Mouse (Mus musculus): ENCODE data around the gene Ing1. TPM values are rescaled to one million over a fixed set of nuclear protein-coding genes. Genes with fewer than 3 reads are reported as not detected.
"Not testable (repeated sequence)": the region's sequence is repeated elsewhere in the genome, so short reads cannot be mapped to it uniquely, and the experiment has no call there.

Ing1 gene
- total and polyA plus RNA-seq, 2 experiments from 2014 or later = 17.6 to 22.3 TPM

DNA sequence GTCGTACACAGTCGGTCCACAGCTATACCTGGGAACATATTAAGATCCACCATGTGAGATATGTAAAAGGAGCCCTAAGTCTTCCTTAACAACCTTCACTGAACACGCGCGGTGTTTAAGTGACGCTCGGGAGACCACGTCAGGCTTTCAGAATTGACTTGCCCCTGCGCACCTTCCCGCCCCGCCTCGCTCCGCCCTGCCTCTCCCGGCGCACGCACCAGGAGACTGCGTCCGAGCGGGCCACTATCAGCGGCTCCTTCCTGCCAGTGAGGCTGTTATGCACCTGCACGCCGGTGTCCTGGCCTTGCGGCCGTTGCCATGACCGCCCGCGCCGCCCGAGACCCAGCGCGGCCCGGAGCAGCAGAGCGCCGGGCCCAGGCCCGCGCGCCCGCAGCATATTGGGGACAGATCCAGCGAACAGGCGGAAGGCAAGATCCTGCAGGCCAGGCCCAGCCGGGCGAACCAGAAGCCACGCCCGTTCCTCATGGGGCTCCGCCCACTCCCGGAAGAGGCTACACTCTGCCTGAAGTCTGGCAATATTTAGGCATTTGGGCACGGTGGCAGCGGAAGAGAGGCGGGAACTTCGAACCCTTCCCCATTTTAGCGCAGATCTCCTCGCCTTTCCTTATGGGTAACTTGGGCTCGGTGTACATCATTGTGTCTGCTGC, 5.0 kb upstream of the Ing1 start, which contains the start of gene Cars2:
Gene Cars2 (minus strand): TSS at position 503 of the 668 bp plus-strand sequence.
- H3K9me3 ChIP-seq (replicated peaks; ENCODE audit: control insufficient read depth, low read length) = no peaks in the 10 kb centered on the region
- H3K27me3 ChIP-seq (ENCODE audit: control insufficient read depth, insufficient read depth, low read length) = no peaks in the 10 kb centered on the region
- under 1% methylated on average over 53 of the region's 53 CpGs for WGBS
- peak within 1 kb of the TSS; percentile 53 for H3K9ac ChIP-seq (replicated peaks; ENCODE audit: low read depth, low read length)
- no peak for TF ChIP-seq CTCF (IDR thresholded peaks at IDR 0.05; ENCODE audit: low read depth)
- TF ChIP-seq EP300 (IDR thresholded peaks at IDR 0.05; ENCODE audit: low read depth) = no peak
- DNase-seq (ENCODE audit: low spot score) = peak; percentile 78
- peaks cover 9% of the 10 kb centered on the region for H3K4me1 ChIP-seq (ENCODE audit: control insufficient read depth, insufficient read depth)
- peak within 1 kb of the TSS; percentile 67 for H3K4me2 ChIP-seq (ENCODE audit: low read depth, low read length)
- H3K4me3 ChIP-seq (ENCODE audit: low read depth, low read length) = peak within 1 kb of the TSS; percentile 68
- peak; percentile 70 for ATAC-seq (ENCODE audit: insufficient read depth, low read depth)
- peak within 1 kb of the TSS; percentile 71 for H3K27ac ChIP-seq (ENCODE audit: low read depth)
- H3K36me3 ChIP-seq (replicated peaks; ENCODE audit: control insufficient read depth, insufficient read depth, low read length) = peaks cover 12% of the 10 kb centered on the region

DNA sequence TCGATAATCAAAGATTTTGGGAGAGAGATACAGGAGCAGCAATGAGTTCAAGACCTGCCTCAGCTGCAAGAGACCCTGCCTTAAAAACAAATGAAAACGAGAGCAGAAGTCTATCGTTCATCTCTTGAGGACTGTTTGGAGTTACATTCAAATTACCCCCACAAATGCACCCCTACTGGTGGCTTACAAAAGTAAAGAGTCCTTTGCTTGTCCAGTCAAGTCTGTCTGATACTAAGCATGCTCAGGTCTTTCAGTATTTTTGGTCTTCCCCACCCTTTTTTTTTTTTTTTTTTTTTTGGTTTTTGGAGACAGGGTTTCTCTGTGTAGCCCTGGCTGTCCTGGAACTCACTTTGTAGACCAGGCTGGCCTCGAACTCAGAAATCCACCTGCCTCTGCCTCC, 3.9 kb upstream of the Ing1 start:
- H3K4me2 ChIP-seq (ENCODE audit: low read depth, low read length); DNase-seq (ENCODE audit: low spot score); H3K27ac ChIP-seq (ENCODE audit: low read depth); H3K4me3 ChIP-seq (ENCODE audit: low read depth, low read length); H3K4me1 ChIP-seq (ENCODE audit: control insufficient read depth, insufficient read depth); H3K36me3 ChIP-seq (replicated peaks; ENCODE audit: control insufficient read depth, insufficient read depth, low read length); ATAC-seq (ENCODE audit: insufficient read depth, low read depth); H3K9me3 ChIP-seq (replicated peaks; ENCODE audit: control insufficient read depth, low read length); H3K27me3 ChIP-seq (ENCODE audit: control insufficient read depth, insufficient read depth, low read length); H3K9ac ChIP-seq (replicated peaks; ENCODE audit: low read depth, low read length): not testable (repeated sequence)
- WGBS = 69% methylated on average over 3 of the region's 4 CpGs

DNA sequence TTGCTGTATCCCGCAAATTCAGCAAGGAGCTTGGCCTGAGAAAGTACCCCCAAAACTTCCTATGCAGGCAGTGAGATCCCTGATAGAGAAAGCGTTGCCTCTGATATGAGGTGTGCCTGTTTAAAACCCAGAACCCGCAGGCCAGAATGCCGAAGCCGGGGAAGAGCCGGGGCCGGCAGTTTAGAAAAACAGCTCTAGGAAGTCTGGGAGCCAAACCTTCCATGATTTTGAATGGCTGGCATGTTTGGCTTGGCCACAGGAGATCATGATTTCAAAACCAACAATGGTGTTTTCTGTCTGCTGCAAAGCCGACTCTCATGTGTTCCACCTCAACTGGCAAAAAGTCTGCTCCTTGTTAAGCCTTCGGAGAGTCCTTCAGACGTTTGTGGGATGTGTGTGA, 3.0 kb upstream of the Ing1 start:
- TF ChIP-seq CTCF (IDR thresholded peaks at IDR 0.05; ENCODE audit: low read depth) = no peak
- no peak for TF ChIP-seq EP300 (IDR thresholded peaks at IDR 0.05; ENCODE audit: low read depth)

DNA sequence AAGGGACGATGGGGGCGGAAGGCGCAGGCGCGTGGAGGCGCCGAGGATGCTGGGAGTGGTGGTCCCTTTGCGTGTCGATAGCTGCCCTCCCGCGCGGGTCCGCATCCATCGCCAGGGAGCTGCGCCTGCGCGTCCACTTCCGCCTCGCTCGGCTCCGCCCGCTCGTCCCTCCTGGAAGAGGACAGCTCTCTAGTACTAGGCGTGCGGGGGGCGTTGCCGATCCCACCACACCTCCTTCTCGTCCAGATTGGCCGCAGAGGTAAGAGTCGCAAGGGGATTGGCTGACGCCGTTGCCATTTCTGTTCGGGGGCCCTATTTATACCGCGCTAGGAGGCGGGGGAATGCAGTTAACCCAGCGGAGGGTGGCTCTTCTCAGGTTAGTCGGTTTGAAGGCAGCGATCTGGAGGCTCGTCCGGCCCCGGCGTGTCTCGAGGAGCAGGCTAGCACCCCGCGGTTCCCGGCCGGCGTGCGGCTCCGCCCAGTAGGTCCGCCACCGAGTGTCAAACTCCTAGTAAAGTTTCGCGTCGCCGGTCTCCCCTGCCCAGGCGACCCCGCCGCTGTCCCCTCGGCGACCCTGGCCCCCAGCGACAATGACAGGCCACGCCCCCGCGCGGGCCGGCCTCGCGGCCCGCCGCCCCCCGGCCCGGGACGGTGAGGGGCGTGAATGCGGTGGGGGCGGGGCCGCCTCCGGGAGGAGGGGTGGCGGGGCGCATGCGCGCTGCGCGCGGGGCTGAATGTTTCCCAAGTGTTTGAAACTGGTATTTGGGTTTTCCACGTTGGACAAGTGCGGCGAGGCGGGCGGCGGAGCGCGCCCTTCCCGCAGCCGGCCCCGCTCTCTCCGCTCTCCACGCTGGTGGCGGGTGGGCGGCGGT, 585 bp downstream of the Ing1 start:
- Histone ChIP-seq H3K9me3 (replicated peaks; ENCODE audit: control insufficient read depth, low read length) (no peaks in the 10 kb centered on the region), H3K27me3 (ENCODE audit: control insufficient read depth, insufficient read depth, low read length) (no peaks in the 10 kb centered on the region), H3K9ac (replicated peaks; ENCODE audit: low read depth, low read length) (peak overlapping the region; percentile 91), H3K27ac (ENCODE audit: low read depth) (peak overlapping the region; percentile 99), H3K36me3 (replicated peaks; ENCODE audit: control insufficient read depth, insufficient read depth, low read length) (no peaks in the 10 kb centered on the region), H3K4me2 (ENCODE audit: low read depth, low read length) (peak overlapping the region; percentile 94), H3K4me1 (ENCODE audit: control insufficient read depth, insufficient read depth) (peaks cover 19% of the 10 kb centered on the region), H3K4me3 (ENCODE audit: low read depth, low read length) (peak overlapping the region; percentile 92)
- ATAC-seq (ENCODE audit: insufficient read depth, low read depth) (peak; percentile 84), DNase-seq (ENCODE audit: low spot score) (peak; percentile 98)
- TF ChIP-seq CTCF (IDR thresholded peaks at IDR 0.05; ENCODE audit: low read depth) (no peak), EP300 (IDR thresholded peaks at IDR 0.05; ENCODE audit: low read depth) (0 out of 2 replicates have a peak, but pooled peaks have one; percentile 19)
- WGBS = under 1% methylated on average over 101 of the region's 103 CpGs

More for the DNA sequence above, 3.0 kb upstream of the Ing1 start:
- H3K4me3 ChIP-seq (ENCODE audit: low read depth, low read length) = no peak overlapping the region
- DNase-seq (ENCODE audit: low spot score) (no peak), ATAC-seq (ENCODE audit: insufficient read depth, low read depth) (no peak)
- H3K27me3 ChIP-seq (ENCODE audit: control insufficient read depth, insufficient read depth, low read length) = no peaks in the 10 kb centered on the region
- H3K27ac ChIP-seq (ENCODE audit: low read depth) = no peak overlapping the region
- H3K4me2 ChIP-seq (ENCODE audit: low read depth, low read length) = no peak overlapping the region
- no peaks in the 10 kb centered on the region for H3K9me3 ChIP-seq (replicated peaks; ENCODE audit: control insufficient read depth, low read length)
- 71% methylated on average over 10 of the region's 10 CpGs for WGBS
- H3K9ac ChIP-seq (replicated peaks; ENCODE audit: low read depth, low read length) = no peak overlapping the region
- peaks cover 3% of the 10 kb centered on the region; the same call in 1 of the 2 replicates for H3K36me3 ChIP-seq (replicated peaks; ENCODE audit: control insufficient read depth, insufficient read depth, low read length)
- H3K4me1 ChIP-seq (ENCODE audit: control insufficient read depth, insufficient read depth) = peaks cover 9% of the 10 kb centered on the region

DNA sequence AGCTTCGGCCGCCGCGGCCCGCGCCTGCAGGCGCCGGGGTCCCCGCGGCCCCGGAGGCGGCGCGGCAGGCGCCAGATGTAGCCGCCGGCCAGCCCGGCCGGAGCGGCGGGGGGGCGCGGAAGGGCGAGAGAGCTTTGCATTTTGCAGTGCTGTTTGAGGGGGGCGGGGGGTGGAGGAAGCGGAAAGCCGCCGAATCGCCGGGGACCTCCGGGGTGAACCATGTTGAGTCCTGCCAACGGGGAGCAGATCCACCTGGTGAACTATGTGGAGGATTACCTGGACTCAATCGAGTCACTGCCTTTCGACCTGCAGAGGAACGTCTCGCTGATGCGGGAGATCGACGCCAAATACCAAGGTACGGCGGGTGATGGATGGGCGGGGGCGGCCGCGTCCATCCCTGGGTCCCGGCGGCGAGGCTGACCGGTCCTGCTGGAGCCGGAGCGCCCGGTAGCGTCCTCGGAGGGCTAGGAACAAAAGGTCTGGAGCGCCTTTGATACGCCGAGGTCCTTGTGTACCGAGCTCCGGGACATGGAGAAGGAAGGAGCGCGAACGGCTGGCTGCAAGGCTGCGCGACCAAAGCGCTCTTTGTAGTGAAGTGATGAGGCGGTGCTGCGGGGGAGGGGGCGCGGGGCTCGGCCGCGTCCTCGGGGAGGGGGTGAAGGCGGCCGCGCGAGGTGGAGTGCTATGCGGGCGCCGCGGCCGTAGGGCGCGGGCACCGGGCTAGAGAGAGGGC, 1.5 kb downstream of the Ing1 start:
- H3K9ac ChIP-seq (replicated peaks; ENCODE audit: low read depth, low read length) = peak overlapping the region; percentile 91
- DNase-seq (ENCODE audit: low spot score) (peak; percentile 23), ATAC-seq (ENCODE audit: insufficient read depth, low read depth) (no peak)
- no peaks in the 10 kb centered on the region for H3K9me3 ChIP-seq (replicated peaks; ENCODE audit: control insufficient read depth, low read length)
- peak overlapping the region; percentile 94 for H3K4me2 ChIP-seq (ENCODE audit: low read depth, low read length)
- WGBS = under 1% methylated on average over 71 of the region's 85 CpGs
- no peak for TF ChIP-seq EP300 (IDR thresholded peaks at IDR 0.05; ENCODE audit: low read depth)
- no peak for TF ChIP-seq CTCF (IDR thresholded peaks at IDR 0.05; ENCODE audit: low read depth)
- peak overlapping the region; percentile 99 for H3K27ac ChIP-seq (ENCODE audit: low read depth)
- H3K4me3 ChIP-seq (ENCODE audit: low read depth, low read length) = peak overlapping the region; percentile 92
- no peaks in the 10 kb centered on the region for H3K27me3 ChIP-seq (ENCODE audit: control insufficient read depth, insufficient read depth, low read length)
- peaks cover 17% of the 10 kb centered on the region for H3K4me1 ChIP-seq (ENCODE audit: control insufficient read depth, insufficient read depth)
- H3K36me3 ChIP-seq (replicated peaks; ENCODE audit: control insufficient read depth, insufficient read depth, low read length) = peaks cover 9% of the 10 kb centered on the region
